Mouse (Mus musculus) erythroblast, adult 5-6 weeks (primary cell): ENCODE results near the gene Gm49630. TPM values are rescaled to one million over a fixed set of nuclear protein-coding genes. Genes with fewer than 3 reads are reported as not detected.

Source experiments
- total RNA-seq, 2 experiments: library from RNA; stranded (forward) in 1 of 2; stranded (reverse) in 1 of 2; fragments of 150-400 nt in 1 of 2; fragments of 200-764, 138-1000 nt in 1 of 2; gene quantifications; 2 replicates each; pipeline versions ENCODE4 v1.2.3 to v1.2.4; 2015 to 2017; ENCODE audit warnings: low replicate concordance in 2 of 2

Gm49630 gene
- total RNA-seq, 2 experiments from 2014 or later: not detected

Other genes starting within 250 kb of the Gm49630 start
- gene Rps6ka2, start 201.9 kb downstream of the Gm49630 start, total RNA-seq (2015; ENCODE audit: low replicate concordance): 5.4 and 10.2 TPM in 2 replicates
- gene Rps6ka2, start 201.9 kb downstream of the Gm49630 start, total RNA-seq (2017; ENCODE audit: low replicate concordance): 2.8 and 4.6 TPM in 2 replicates
- not detected in 2 replicates for gene Tcp10a, start 47.3 kb downstream of the Gm49630 start, total RNA-seq (2015; ENCODE audit: low replicate concordance)
- gene Tcp10a, start 47.3 kb downstream of the Gm49630 start, total RNA-seq (2017; ENCODE audit: low replicate concordance): not detected in 2 replicates
- gene Ttll2, start 19.3 kb downstream of the Gm49630 start, total RNA-seq (2015; ENCODE audit: low replicate concordance): not detected in 2 replicates
- not detected in 2 replicates for gene Ttll2, start 19.3 kb downstream of the Gm49630 start, total RNA-seq (2017; ENCODE audit: low replicate concordance)
- gene Unc93a2, start 13.5 kb upstream of the Gm49630 start, total RNA-seq (2015; ENCODE audit: low replicate concordance): not detected in 2 replicates
- not detected in 2 replicates for gene Unc93a2, start 13.5 kb upstream of the Gm49630 start, total RNA-seq (2017; ENCODE audit: low replicate concordance)